Mouse (Mus musculus): ENCODE results near the gene Papss1. TPM values are rescaled to one million over a fixed set of nuclear protein-coding genes. Genes with fewer than 3 reads are reported as not detected.

The Papss1 gene
- total RNA-seq, 2 experiments from 2014 or later, result 2.3 to 3.8 TPM

DNA sequence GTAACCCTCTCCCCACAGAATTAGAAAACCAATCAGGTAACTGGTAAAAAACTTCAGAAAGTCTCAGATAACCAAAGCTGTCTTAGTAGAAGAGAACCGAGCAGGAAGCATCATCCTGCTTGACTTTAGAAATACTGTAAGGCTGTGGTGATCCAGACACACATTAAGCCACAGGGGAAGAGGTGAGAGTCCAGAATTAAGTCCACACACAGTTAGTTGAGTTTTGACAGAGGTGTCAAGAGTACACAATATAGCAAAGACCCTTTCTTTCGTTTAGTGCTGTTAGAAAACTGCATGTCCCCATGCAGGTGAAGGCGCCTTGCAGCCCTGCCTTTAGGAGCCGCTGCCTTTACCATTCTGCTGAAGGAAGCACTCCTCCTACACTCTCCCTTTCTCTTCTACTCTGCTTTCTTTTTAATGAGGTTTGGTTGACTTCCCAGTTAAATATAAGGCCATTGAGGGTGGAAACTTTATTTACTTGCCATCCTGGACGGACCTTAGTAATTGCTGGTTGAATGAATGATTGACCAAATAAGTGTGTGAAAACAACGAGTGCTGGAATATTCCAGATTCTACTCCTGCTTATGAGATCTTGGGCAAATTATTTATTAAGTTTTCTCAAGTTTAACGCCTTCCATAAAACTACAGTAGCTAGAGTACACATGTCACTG, 14.0 kb downstream of the Papss1 start:
- ATAC-seq (replicated peaks; ENCODE audit: low FRiP score, poor library complexity, severe bottlenecking), result no peak

DNA sequence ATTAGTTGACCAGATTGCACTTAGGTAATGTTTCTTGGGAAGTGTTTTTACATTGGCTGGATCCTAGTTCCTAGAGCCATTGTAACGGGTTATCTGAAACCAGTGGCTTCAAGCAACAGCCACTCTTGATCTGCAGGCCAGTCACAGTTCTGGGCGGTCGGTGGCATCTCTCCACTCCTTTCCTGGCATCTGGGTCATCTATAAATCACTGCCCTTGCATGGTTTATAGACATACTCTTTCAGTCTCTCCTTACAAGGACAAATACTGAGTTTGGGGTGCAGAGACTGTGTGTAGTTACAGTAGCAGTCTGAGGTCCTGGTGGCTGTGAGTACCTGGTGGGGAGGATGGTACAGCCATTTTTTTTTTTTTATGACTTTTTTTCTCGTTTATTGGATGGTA, 15.5 kb downstream of the Papss1 start:
- ATAC-seq (replicated peaks; ENCODE audit: low FRiP score, poor library complexity, severe bottlenecking), result no peak

DNA sequence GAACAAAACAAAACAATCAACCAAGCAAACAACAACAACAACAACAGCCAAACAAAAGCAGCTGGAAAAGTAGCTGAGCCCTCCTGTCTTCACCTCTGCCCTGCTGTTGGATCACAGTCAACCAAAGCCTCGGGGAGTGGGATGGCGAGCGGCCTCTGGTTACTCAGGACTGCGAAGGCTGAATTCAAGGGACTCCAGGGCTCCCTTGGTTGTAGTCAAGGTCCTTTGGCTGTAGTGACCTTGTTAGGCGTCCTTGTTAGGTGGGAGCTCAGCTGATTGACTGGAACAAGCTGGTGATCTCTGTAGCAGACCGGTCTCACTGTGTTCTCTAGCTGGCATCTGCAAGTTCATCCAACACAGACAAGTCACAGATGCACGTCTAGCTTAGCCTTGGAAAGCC, 16.5 kb downstream of the Papss1 start:
- ATAC-seq (replicated peaks; ENCODE audit: low FRiP score, poor library complexity, severe bottlenecking), result no peak

DNA sequence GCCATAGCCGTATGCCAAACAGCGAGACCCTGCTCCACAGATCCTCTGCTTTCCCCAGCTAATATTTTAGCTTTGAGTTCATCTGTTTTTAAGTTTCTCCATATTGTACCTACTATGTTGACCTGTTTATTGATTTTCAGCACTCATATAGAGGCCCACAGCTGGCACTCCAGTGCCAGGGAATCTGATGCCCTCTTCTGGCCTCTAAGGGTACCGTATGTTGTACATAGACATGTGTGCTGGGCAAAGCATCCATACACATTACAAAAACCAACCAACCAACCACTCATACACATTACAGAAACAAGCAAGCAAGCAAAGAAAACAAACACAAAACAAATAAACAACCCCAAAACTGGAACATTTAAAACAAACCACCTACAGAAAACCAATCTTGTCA, 22.2 kb downstream of the Papss1 start:
- ATAC-seq (replicated peaks; ENCODE audit: low FRiP score, poor library complexity, severe bottlenecking), result no peak

DNA sequence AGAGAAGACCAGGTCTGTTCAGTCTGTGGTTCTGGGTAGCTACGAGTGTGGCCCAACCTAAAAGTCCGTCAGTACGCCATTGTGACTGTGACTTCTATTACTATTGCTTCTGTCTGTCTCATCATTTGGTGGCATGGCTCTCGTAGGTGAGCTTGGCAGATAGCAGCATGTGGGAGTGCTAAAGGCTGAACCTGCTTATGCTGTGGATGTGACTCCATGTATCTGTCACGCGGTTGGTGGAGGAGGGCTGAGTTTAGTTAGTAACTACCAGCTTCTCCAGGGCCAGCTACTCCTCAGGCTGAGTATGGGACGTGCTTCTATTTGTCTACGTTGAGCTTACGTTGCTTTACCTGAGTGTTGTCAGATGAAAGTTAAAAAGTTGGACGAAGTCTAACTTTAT, 23.4 kb downstream of the Papss1 start:
- ATAC-seq (replicated peaks; ENCODE audit: low FRiP score, poor library complexity, severe bottlenecking), result no peak

DNA sequence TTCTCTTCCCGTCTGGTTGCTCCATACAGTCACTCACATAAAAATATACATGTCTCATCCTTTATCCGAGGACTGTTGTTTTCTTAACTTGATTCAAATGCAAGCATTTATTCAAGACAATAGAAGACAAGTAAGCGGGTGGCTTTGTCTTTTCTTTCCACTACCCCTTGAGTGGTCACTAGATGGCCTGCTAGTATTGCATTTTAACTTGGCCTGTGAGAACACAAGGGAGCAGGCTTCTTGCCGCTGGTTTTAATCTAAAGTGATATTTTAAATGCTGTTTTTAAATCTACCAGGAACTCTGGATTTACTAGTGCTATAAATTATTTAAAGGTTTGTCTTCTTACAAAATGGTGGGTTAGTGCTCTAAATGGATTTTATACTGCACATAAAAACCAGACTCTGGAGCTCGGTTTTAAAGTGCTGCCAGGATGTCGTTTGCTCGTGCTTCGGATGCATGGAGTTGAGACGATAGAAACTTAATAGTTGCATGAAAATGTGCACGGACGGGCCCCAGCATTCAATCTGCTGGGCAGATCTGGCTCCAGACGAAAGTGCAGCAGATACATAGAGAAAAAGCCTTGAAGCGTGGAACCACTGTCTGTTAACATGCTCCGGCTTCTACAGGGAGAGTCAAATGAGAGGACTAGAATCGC, 28.7 kb downstream of the Papss1 start:
- no peak for ATAC-seq (replicated peaks; ENCODE audit: low FRiP score, poor library complexity, severe bottlenecking)

DNA sequence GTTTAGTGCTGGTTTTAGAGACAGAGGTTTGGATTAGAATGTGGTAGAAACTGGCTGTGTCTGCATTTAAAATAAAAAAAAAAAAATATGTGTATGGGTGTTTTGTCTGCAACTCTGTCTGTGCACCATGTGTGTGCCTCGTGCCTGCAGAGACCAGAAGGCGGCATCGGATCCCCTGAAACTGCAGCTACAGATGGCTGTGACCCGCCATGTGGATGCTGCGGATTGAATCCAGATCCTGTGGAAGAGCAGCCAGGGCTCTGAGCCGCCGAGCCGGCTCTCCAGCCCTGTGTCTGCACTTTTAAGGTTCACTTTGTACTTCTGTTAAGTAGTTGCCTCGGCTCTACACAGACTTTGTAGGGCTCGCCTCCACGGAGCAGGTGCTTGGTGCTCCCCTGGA, 29.8 kb downstream of the Papss1 start:
- ATAC-seq (replicated peaks; ENCODE audit: low FRiP score, poor library complexity, severe bottlenecking), result no peak

DNA sequence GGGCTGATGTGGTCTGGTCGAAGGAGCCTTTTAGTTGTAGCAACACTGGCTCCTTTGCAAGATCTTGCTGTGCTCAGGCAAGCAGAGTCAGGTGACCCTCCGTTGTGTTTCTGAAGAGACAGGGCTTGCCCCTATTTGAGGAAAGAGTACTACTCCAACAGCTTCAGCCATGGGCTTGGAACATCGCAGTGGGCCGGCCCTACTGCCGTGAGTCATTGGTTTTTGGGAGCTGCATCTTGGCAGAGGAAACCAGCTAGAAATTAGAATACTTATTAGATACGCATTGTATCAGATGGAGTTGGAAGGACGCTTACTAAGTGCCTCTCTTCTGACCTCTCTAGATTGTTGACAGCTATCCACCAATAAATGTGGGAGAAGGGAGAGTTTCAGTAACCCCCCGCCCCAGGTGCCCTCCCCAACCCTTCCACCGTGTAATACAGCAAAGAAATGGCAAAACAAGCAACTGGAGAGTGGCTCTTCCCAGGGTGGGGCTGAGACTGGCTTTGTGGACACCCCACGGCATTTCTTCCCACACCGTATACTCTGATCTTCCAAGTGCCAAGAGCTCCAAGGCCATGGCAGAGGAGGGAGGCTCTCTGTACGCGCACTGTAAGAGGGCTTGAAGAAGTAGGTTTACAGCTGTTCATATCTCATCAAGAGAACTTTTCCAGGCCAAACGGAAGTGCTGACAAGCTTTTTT, 31.1 kb downstream of the Papss1 start:
- no peak for ATAC-seq (replicated peaks; ENCODE audit: low FRiP score, poor library complexity, severe bottlenecking)

DNA sequence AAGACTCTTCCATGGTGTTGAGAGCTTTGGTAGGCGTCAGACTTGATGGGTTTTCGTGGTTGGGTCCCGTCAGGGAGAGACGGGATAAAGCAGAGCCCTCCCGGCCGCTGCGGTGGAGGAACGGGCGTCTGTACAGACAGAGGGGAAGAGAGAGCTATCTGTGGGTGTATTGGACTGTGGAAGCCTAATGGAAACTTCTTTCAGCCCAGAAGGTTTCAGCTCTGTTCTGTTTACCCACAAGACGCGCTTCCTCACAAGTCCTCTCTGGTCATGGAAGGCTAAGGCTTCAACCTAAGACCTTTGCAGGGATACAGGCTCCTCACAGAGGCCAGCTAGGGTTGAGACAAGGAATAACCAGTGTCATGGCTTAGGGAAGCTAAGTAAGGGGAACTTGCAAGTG, 36.2 kb downstream of the Papss1 start:
- no peak for ATAC-seq (replicated peaks; ENCODE audit: low FRiP score, poor library complexity, severe bottlenecking)

DNA sequence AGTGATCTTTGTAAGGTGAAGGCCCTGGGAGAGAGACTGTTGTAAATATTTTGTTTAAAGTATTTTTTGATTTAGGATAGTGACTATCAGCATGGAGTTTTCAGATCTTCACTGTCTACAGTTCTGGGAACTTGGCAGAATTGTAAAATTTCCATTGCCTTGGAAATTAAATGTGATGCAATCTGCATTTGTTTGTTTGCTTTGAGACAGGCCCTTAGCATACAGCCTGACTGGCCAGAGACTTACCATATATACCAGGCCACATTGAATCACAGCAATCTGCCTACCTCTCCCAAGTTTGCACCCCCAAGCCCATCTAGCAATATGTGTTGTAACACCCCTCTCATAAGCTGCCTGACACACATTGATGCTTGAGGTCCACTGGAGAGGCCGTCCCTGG, 36.8 kb downstream of the Papss1 start:
- no peak for ATAC-seq (replicated peaks; ENCODE audit: low FRiP score, poor library complexity, severe bottlenecking)

DNA sequence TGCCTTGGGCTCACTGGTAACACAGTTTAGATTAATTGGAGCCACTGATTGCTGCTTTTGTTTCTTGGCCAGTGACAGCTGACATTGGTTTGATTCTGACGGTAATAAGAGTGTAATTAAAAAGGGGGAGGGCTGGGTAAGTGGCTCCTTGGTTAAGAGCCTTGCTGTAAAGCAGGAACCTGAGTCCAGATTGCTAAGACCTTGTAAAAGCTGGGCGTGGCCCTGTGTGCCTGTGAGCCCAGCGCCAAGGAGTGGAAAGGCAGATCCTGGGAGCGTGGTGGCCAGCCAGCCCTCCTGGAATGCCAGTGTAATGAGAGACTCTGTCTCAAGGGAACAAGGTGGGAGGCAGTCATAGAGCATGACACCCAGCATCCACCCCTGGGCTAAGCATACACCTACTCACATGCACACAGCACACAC, 38.4 kb downstream of the Papss1 start:
- ATAC-seq (replicated peaks; ENCODE audit: low FRiP score, poor library complexity, severe bottlenecking), result no peak

DNA sequence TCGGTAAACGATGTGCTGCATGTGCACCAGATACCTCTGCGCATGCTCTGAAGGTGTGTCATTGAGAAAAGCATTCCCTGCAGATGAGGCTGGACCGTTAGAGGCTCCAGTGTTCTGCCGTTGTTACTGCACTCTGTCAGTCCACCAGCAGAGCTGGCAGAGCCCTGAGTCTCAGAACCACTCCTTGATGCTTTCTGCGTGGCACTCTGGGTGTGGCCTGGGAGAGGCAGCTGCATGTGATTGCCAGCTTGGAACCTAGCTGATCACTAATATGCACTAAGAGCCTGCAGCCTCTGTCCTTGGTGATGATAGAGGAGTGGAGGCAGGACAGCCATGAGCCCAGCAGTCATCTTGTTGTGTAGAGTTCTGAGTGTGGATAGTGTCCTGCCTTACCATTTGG, 43.5 kb downstream of the Papss1 start:
- no peak for ATAC-seq (replicated peaks; ENCODE audit: low FRiP score, poor library complexity, severe bottlenecking)

DNA sequence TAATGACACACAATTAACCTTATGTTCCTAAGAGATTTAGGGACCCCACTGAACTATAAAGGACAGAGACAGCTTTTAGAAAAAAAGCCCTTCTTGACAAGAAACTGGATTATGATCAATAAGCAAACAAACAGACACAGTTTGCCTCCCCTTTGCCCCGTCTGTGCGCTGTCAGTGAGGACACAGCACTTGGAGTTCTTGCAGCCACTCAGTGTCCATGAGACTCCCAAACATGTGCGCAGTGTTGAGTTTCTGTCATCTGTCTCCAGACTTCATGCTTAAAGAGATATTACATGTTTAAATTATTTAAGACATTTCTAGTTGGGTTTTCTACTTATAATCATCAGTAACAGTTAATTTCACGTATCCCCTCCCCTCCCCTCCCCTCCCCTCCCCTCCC, 45.1 kb downstream of the Papss1 start:
- no peak for ATAC-seq (replicated peaks; ENCODE audit: low FRiP score, poor library complexity, severe bottlenecking)

DNA sequence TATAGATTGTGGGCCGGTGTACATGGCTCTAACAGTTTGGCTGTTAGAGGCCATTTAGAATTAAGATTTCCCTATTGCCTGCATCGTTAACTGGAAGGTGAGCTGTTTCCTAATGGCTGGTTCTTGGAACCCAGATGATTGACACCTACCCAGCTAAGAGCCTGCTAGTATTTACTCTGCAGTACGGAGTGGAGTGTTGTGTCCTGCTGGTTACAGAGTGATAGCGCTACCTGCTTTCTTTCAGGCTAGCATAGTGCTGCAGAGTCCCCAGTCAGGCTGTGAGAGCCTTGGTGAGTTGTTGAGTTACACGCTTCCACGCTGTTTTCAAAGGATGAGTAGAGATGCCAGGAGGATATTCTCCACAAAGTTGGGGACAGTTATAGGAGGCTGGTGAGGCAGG, 46.0 kb downstream of the Papss1 start:
- no peak for ATAC-seq (replicated peaks; ENCODE audit: low FRiP score, poor library complexity, severe bottlenecking)

DNA sequence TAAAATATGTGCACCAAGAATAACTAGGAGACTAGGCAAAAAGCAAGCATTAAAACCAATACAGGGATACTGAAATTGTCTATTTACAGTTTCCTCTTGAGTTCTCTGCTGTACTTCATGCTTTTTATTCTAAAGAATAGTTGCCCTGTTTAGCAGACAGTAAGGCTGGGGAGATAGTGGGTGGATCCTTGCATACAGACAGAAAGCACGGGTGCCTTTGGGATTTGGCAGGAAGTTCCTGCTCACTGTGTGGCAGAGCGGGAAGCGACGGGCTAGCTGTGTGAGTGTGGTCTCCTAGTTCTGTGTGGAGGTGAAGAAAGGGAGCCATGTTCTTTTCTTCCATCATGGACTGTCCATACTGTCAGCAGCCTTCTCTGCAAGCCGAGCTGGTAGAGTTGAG, 48.3 kb downstream of the Papss1 start:
- ATAC-seq (replicated peaks; ENCODE audit: low FRiP score, poor library complexity, severe bottlenecking), result no peak

DNA sequence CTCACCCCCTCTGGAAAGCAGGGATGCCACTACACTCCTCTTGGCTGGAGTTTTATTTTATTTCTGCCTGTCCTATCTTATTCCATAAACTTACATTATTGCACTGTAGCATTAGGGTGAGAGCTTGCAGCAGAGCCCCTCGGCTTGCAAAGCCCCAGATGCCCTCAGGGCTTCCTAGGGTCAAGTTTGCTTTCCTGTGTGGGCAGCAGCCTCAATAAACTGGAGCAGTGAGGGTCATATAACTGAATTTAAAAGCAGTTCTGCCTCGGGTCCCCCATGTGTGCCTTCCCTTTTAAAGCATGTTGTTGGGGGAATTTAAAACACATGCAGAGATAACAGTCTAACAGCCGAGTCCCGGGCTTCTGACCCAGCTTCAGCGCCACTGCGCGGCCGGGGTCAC, 49.5 kb downstream of the Papss1 start:
- ATAC-seq (replicated peaks; ENCODE audit: low FRiP score, poor library complexity, severe bottlenecking), result no peak

DNA sequence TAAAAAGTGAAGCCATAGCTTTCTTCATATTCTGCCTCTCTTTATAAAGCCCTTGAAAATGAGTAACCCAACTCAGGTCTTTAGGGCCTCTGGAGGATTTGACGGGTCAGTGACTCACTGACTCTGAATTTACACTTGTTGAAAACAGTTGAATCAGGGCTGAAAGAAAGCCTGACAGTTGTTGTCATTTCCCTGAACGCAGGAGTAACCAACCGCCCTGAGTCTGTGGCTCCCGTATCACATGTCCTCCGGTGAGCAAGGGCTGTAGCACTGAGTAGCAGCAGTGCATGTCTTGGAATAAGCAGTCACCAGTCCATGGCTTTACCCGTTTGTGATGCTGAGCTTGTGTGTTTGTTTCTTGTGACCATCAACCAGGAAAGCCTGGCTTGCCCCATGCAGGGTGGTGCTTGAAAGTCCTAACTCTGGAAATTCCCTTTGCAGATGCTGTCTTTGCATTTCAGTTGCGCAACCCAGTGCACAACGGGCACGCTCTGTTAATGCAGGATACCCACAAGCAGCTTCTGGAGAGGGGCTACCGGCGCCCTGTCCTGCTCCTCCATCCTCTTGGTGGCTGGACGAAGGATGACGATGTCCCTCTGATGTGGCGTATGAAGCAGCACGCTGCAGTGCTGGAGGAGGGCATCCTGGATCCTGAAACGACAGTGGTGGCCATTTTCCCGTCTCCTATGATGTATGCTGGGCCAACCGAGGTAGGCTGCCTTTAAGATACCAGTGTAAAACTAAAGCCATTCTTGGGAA, 54.2 kb downstream of the Papss1 start:
- no peak for ATAC-seq (replicated peaks; ENCODE audit: low FRiP score, poor library complexity, severe bottlenecking)

DNA sequence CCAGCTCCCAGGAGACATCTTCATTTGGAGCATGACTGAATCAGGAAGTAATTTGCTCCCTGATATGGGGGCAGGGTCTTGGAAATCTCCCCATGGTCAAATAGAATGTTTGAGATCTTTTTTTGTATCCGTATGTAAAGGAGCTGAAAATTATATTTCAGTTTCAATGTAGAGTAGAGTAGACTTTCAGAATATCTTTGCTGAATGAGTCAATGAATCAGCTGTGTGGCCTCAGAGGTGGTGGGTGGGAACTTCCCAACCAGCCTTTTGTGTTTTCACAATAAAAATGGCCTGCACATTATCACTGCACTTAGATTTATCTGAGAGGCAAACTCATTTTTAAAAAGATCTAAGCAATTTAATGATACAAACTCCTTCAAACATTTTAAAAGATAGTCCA, 58.6 kb downstream of the Papss1 start:
- ATAC-seq (replicated peaks; ENCODE audit: low FRiP score, poor library complexity, severe bottlenecking), result no peak

DNA sequence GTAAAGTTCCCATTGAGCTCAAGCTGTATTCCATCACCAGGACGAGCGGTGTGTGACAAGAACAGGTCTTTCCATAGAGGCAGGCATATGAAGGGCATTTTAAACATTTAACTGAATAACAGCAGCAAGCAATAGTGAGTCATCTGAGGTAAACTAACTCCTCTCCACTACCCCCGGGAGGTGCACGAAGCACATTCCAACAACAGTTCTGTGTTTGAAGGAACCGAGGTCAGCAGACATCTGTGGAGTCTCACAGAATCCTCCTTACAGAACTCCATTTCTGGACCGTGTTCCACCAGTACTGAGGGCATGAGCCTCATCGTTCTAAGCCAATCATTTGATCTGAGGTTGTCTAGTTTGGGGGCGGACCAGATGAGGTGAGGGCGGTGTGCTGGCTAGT, 59.5 kb downstream of the Papss1 start:
- ATAC-seq (replicated peaks; ENCODE audit: low FRiP score, poor library complexity, severe bottlenecking), result no peak

DNA sequence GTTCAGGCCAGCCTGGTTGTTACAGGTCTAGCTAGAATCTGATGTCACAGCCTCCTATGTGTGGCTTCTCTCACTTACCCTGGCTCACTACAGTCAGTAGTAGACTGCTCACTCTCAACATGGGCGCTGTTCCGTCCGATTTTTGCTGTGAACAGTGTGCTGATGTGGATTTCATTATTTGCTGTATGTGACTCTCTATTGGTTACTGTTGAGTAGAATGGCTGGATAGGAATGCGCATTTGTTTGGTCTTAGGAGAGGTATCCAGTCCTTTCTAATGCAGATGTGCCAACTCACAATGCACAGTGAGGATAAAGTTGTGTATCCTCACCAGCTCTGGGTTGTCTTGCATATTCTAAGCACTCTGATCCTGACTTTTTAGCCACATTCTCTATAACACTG, 62.9 kb downstream of the Papss1 start:
- ATAC-seq (replicated peaks; ENCODE audit: low FRiP score, poor library complexity, severe bottlenecking), result no peak

DNA sequence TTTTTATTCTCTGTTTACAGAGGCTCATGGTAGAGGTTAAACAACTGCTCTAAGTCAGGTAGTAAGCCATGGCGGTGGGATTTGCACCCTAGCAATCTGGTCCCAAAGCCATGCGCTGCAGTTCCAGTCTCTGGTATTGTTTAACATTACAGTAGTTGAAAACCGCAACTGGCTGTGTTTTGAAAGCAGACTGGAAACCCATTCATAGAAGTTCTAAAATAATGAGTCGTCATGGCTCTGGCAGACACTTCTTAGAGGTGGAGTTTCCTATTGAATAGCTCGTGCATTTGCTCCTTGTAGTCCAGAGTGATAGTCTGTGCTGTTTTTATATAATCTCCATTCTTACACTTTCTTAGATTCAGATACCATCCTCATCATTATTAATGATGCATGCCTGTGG, 63.7 kb downstream of the Papss1 start:
- ATAC-seq (replicated peaks; ENCODE audit: low FRiP score, poor library complexity, severe bottlenecking), result no peak
